Mouse (Mus musculus) urinary bladder, adult 18-20 months (tissue): ENCODE results near the gene Pdk1.
"Not testable (repeated sequence)": the region's sequence is repeated elsewhere in the genome, so short reads cannot be mapped to it uniquely, and the experiment has no call there.

Experiments
- DNase-seq, 2 experiments: peaks; one replicate each; pipeline ENCODE4 v3.0.0; 2022; ENCODE audit warnings: low spot score in 2 of 2, mixed read lengths in 2 of 2

Pdk1 gene

GRCm38 (mm10) chr2:71874422-71874821 is 1.4 kb downstream of the Pdk1 start:
- DNase-seq = no peak

GRCm38 (mm10) chr2:71874836-71875235 is 1.8 kb downstream of the Pdk1 start:
- no peak for DNase-seq

GRCm38 (mm10) chr2:71877865-71878264 is 4.8 kb downstream of the Pdk1 start:
- no peak for DNase-seq

DNA sequence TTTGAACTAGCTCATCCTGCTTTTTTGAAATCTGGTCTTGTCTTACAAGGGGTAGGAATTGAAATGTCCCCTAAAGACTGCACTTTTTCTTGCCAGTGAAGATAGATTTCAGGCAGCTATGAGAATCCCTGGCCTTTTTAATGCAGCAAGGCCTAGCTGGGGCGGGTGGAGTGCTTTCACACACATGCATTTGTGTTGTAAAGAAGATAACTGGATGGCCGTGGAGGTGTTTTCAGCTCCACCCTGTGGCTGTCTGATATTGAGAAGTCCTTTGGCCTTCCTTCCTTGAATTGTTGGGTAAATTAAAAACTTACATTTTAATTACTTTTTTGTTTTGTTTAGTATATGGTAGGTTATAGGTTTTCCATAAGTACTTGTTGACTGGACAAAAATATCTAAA is 5.4 kb downstream of the Pdk1 start:
- no peak for DNase-seq

GRCm38 (mm10) chr2:71878943-71879342 is 5.9 kb downstream of the Pdk1 start:
- no peak for DNase-seq

DNA sequence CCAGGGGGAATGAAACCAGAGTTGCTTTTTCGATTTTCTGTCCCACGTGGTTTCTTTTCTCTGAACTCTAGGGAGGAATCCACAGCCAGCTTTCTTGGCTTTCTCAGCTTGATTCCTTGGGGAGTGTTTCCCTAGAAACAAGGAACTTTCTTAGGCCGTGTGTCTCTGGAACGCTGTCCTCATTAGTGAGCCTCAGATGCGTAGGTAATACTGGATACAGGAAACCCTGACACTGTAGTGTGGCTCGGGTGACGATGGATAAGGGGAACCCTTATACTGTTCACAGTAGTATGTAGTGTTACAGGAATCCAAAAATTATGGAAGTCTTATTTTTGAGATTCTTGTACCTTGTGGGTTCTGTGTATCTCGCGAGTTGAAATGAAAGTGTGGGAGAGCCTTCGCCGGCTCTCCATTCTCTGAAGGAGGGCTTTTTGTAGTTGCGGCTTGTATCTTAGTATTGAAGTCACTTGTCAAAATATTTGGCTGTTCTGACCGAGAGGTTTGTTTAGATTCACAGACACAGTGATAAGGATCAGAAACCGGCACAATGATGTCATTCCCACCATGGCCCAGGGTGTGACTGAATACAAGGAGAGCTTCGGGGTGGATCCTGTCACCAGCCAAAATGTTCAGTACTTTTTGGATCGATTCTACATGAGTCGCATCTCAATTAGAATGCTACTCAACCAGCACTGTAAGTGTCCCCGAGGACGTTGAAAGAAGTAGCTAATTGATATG is 10.1 kb downstream of the Pdk1 start:
- DNase-seq = no peak

DNA sequence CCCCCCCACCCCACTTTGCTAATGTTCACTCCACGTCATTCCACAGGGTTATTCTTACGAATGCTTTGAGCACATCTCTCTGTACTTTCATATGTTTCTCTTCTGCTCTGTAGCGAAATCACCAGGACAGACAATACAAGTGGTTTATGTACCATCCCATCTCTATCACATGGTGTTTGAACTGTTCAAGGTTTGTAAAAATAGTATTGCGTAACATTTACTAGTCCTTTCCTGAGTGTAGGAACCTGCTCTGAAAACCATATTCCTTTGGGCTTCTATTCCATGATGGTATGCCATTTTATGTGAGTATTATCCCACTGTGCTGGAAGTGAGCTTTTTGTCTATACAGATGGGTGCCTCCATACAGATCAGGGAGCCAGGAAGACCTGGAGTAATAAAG is 14.2 kb downstream of the Pdk1 start:
- no peak for DNase-seq

DNA sequence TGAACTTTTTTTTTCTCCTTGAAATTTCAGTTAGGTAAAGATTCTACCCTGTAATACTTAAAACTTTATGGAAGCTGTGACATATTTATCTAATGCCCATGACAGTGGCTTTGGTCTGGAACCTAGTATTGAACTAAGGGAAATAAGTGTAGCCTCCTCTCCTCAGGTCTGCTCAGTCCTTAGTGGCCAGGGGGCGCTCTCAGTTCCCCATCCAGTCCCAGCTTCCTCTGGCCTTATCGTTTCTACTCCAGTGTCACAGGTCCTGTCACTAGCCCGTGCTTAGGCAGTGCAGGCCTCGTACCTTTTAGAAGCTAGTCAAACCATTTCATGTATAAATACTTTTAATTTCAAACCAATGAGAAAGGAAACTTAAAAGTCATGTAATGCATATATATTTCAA is 15.4 kb downstream of the Pdk1 start:
- no peak for DNase-seq

- no peak for DNase-seq
Measured at GRCm38 (mm10) chr2:71891536-71891935, 18.5 kb downstream of the Pdk1 start.

GRCm38 (mm10) chr2:71892741-71893349 is 19.8 kb downstream of the Pdk1 start:
- no peak for DNase-seq

DNA sequence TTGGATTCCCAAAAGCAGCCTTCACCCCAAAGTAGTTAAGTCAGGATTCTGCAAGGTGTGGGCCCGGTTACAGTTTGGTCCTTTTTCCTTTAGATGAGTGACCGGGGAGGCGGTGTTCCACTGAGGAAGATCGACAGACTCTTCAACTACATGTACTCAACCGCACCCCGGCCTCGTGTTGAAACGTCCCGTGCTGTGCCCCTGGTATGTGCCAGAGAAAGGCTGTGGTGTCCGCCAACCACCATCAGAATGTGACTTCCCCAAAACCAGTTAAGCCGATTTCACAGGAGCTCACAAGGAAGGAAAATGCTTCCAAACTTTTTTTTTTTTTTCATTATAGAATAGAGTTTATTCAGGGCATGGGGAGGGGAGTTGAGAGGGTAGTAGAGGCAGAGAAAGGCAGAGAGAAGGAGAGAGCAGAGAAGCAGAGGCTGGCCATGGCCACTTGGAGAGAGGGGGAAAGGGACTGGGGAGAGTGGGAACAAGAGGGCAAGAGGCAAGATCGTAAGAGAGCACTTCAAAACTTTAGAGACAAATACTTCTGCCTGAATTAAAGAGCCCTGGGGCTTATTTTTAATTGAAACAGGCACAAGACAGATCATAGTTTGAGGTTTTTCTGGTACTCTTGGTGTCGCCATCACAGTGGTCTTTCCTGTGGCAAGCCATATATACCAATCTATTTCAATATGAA is 22.7 kb downstream of the Pdk1 start:
- no peak for DNase-seq

GRCm38 (mm10) chr2:71897420-71897819 is 24.4 kb downstream of the Pdk1 start:
- no peak for DNase-seq

DNA sequence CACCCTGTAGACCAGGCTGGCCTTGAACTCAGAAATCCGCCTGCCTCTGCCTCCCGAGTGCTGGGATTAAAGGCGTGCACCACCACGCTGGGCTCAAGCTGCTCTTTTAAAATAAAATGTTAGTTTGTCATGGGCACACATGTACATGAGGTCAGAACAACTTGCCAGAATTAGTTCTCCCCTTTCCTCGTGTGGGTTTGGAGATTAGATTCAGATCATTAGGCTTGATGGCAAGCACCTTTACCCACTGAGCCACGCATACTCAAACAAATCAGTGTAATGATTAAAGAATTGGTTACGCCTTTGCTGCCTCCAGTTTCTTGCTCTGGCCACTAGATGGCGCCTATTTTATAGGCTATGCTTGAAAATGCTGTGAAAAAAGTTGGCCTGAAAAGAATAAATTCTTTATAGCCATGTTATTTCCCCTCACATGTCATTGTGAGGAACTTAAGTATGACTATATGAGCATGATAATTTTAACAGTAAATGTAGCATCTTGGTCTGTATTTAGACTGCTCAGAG is 25.4 kb downstream of the Pdk1 start:
- DNase-seq = peak in 1 of 2 experiments; percentile 7

- no peak for DNase-seq
Measured at GRCm38 (mm10) chr2:71899886-71900285, 26.9 kb downstream of the Pdk1 start.

GRCm38 (mm10) chr2:71905154-71905553 is 32.1 kb downstream of the Pdk1 start:
- no peak for DNase-seq

DNA sequence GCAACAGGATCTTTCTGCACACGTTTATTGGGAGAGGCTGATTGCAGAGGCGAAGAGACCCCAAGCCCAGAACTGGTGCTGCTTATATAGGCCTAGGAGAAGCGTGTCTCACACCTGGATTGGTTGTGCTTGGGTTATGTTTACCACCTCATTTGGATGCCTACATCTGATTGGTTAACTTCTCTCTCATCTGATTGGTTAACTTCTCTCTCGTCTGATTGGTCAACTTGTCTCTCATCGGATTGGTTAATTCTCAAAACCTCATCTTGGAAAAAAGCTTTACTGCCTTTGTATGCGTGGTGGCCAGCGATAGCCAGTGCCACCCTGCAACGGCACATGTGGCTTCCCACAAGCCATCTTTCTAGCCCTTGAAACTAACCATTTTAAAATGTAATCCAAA is 33.3 kb downstream of the Pdk1 start:
- DNase-seq = not testable (repeated sequence)

DNA sequence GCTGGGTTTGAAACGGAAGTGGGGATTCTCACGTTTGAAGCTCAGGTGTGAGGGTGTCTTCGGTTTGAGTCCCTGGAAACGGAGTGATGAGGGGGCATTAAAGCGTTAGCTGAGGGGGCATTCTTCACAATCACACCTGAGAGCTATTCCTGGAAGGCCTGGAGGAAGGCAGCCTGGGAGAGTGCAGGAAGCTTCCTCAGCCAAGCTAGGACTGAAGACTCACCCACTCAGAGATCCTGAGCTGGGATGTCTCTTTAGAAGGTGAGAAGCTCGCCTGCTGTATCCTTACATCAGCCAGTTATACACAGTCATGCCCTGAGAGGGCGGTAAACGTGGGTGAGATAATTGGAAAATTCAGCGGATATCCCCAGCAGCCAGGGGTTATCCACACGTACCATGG is 40.9 kb downstream of the Pdk1 start:
- no peak for DNase-seq

DNA sequence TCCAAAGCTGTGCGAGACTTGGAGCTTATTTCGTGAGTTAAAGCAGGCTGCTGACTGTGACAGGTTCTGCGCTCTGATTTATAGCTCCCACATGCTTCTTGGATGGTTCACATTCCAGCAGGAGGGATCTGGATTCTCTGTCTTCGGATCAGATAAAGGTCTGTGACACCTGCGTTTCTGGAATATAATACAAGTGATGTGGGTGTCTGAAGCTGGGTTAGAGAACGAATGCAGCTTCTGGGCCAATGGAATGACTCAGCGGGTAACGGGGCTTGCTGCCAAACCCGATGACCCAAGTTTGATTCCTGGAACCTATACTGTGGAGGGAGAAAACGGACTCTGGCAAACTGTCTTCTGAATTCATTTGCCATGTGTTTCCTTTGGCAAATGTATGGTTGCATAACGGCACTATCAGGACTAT is 46.2 kb downstream of the Pdk1 start:
- DNase-seq = no peak

GRCm38 (mm10) chr2:71924931-71925330 is 51.9 kb downstream of the Pdk1 start:
- not testable (repeated sequence) for DNase-seq

- no peak for DNase-seq
Measured at GRCm38 (mm10) chr2:71934046-71934445, 61.0 kb downstream of the Pdk1 start.

DNA sequence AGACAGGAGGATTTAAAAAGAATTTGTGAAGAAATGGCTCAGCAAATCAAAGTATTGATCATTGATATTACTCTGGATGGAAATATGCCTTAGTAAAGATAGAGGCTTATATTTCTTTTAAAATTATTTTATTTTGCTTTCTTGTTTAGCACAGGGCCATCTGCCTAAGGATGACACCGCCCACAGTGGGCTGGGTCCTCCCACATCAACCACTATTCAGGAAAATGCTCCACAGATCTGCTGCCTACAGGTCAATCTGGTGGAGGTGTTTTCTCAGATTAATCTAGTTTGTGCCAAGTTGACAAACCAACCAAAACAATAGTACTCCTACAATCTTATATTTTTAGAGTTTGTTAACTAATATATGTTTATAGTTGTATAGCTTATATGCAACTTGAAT is 63.7 kb downstream of the Pdk1 start:
- DNase-seq = no peak

DNA sequence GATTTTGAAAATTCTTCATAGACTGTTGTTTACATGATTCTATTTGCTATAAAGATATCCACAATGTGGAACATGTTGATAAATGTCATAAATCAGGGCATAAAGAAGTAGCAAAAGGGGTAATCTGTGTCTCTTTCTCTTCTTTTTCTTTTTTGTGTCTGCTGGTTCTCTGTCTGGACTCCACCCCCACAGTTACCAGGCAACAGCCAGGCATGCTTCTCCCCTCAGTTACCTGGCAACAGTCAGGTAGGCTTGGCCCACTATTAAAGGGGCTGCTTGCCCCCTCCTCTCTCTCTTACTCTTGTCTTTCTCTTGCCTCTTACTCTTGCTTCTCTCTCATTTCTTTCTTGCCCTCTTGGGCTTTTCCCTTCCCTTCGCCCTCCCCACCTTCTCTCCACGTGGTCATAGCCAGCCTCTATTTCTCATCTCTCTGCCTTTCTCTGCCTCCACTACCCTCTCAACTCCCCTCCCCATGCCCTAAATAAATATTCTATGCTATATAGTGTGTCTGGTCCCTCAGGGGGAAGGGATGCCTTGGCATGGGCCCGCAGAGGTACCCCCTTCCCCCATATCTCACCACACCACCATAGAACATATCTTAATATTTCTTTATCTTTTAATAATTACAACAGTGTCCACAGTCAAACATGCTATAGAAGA is 64.8 kb downstream of the Pdk1 start:
- DNase-seq = no peak
